Mouse (Mus musculus): Measurements from ENCODE around the gene Phf7. TPM values are rescaled to one million over a fixed set of nuclear protein-coding genes. Genes with fewer than 3 reads are reported as not detected.

Gene Phf7
- polyA plus RNA-seq, 1 experiment from 2014 or later: 7.8 TPM

DNA sequence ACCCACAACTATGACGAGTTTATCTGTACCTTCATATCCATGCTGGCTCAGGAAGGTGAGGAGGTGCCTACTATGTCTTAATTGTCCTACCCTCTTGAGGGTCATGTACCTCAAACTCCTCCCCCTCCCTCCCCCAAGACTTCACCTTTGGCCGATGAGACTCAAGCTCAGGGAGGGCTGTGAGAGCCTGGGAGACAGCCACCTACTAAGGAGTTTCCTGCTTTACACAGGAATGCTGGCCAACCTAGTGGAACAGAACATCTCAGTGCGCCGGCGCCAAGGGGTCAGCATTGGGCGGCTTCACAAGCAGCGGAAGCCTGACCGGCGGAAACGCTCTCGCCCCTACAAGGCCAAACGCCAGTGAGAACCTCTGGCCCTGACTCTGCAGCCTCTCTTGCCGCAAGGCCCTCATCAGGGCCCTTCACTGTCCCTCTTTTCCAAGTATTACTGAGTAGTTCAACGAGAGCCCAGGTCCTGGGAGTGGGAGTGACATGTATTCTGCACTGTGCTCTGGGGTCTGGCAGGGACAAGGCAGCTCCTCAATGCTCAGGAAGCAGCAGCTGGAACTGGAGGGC, 7.4 kb upstream of the Phf7 start:
- Histone ChIP-seq H3K27ac (ENCODE audit: low read depth, low read length) (no peak overlapping the region), H3K9ac (ENCODE audit: low read depth, low read length) (no peak overlapping the region), H3K27me3 (replicated peaks; ENCODE audit: control insufficient read depth, insufficient read depth, low read length) (no peaks in the 10 kb centered on the region), H3K4me1 (ENCODE audit: control insufficient read depth, insufficient read depth, low read depth, low read length) (no peaks in the 10 kb centered on the region), H3K4me2 (ENCODE audit: low read length) (no peak overlapping the region), H3K4me3 (ENCODE audit: low read length) (no peak overlapping the region), H3K36me3 (ENCODE audit: control insufficient read depth, insufficient read depth, low read length) (peaks cover 76% of the 10 kb centered on the region), H3K9me3 (ENCODE audit: control insufficient read depth, low read length) (no peaks in the 10 kb centered on the region)
- 96% methylated on average over 14 of the region's 14 CpGs for WGBS
- no peak for ATAC-seq

DNA sequence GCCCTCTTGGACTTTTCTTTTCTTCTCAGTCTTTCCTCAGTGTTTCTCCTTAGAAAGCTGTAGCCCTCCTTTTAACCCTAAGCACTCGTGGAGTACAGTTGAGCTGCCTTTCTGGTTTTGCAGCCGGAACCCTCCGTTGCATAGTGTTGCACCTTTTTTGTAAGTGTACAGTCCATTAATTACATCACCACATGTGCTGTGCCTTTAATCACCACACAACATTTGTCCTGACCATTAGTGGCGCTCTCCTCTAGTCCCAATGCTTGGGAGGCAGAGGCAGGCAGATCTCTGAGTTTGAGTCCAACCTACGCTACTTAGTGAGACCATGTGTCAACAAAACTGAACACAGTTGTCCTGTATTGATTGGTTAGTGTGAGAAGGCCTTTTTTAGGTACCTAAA, 974 bp upstream of the Phf7 start:
- Histone ChIP-seq H3K36me3 (ENCODE audit: control insufficient read depth, insufficient read depth, low read length) (peaks cover 32% of the 10 kb centered on the region), H3K9me3 (ENCODE audit: control insufficient read depth, low read length) (no peaks in the 10 kb centered on the region), H3K4me3 (ENCODE audit: low read length) (peak overlapping the region; percentile 87), H3K4me2 (ENCODE audit: low read length) (peak overlapping the region; percentile 77), H3K9ac (ENCODE audit: low read depth, low read length) (peak overlapping the region; percentile 94), H3K4me1 (ENCODE audit: control insufficient read depth, insufficient read depth, low read depth, low read length) (peaks cover 9% of the 10 kb centered on the region), H3K27me3 (replicated peaks; ENCODE audit: control insufficient read depth, insufficient read depth, low read length) (no peaks in the 10 kb centered on the region), H3K27ac (ENCODE audit: low read depth, low read length) (no peak overlapping the region)
- 91% methylated on average over 5 of the region's 5 CpGs for WGBS
- no peak for ATAC-seq

DNA sequence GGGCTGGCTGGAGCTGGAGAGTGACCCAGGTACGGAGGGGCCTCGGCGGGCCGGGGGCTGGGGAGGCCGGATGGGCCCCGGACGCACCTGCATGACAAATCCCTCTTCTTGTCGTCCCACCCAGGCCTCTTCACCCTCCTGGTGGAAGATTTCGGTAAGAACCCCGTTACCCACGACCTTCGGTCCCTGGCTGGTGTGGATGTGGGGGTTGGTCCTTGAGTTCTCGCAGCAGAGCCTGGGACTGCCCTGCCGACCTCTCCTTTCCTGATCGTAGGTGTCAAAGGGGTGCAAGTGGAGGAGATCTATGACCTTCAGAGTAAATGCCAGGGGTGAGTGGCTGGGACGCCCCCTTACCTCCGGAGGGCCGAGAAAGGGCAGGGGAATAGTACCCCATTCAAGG, 509 bp upstream of the Phf7 start:
- WGBS: 1% methylated on average over 18 of the region's 18 CpGs
- ATAC-seq: no peak; the same call in 1 of the 2 replicates
- H3K4me1 ChIP-seq (ENCODE audit: control insufficient read depth, insufficient read depth, low read depth, low read length): peaks cover 9% of the 10 kb centered on the region

DNA sequence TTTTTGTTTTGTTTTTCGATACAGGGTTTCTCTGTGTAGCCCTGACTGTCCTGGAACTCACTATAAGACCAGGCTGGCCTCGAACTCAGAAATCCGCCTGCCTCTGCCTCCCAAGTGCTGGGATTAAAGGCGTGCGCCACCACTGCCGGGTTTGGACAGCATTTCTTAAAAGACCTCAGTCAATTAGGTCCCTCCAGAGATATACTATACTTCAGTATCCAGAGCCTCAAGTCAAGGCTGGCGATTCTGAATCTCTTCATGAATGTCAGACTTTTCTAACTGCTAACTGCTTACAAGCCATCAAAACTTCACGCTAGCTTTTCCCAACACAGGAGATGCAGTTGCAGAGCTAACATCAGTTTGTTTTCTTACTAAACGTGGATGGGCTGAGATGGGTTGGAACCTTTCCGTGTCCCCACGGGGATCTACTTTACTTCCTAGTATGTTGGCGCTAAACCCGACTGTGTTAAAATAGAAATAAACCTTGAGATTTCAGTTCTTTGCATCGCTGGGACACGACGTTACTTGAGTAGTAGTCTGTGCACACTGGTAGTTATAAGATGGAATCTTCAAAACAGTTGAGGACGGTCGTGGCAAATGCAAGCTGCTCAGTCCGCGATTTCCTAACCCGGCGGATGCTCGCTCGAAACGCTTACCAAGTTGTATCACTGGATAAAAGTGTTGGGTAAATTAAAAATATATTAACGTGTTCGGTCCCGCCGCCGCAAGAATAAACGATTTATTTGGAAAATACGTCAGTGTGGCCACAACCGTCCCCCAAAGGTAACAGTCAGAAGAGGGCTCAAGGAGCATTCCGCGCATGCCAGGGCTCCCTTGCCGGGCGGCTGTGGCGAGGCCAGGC, 664 bp downstream of the Phf7 start:
- H3K4me1 ChIP-seq (ENCODE audit: control insufficient read depth, insufficient read depth, low read depth, low read length): peaks cover 9% of the 10 kb centered on the region
- H3K27me3 ChIP-seq (replicated peaks; ENCODE audit: control insufficient read depth, insufficient read depth, low read length): no peaks in the 10 kb centered on the region
- peak overlapping the region; percentile 87 for H3K4me3 ChIP-seq (ENCODE audit: low read length)
- peak overlapping the region; percentile 89 for H3K9ac ChIP-seq (ENCODE audit: low read depth, low read length)
- ATAC-seq: peak; percentile 85
- H3K27ac ChIP-seq (ENCODE audit: low read depth, low read length): peak overlapping the region; percentile 94
- H3K4me2 ChIP-seq (ENCODE audit: low read length): peak overlapping the region; percentile 59
- H3K36me3 ChIP-seq (ENCODE audit: control insufficient read depth, insufficient read depth, low read length): peaks cover 17% of the 10 kb centered on the region
- 20% methylated on average over 38 of the region's 38 CpGs for WGBS
- no peaks in the 10 kb centered on the region for H3K9me3 ChIP-seq (ENCODE audit: control insufficient read depth, low read length)

More for the DNA sequence above, 509 bp upstream of the Phf7 start:
- H3K9me3 ChIP-seq (ENCODE audit: control insufficient read depth, low read length): no peaks in the 10 kb centered on the region
- H3K27ac ChIP-seq (ENCODE audit: low read depth, low read length): peak overlapping the region; percentile 77
- peak overlapping the region; percentile 94 for H3K9ac ChIP-seq (ENCODE audit: low read depth, low read length)
- H3K36me3 ChIP-seq (ENCODE audit: control insufficient read depth, insufficient read depth, low read length): peaks cover 27% of the 10 kb centered on the region
- peak overlapping the region; percentile 87 for H3K4me3 ChIP-seq (ENCODE audit: low read length)
- peak overlapping the region; percentile 77 for H3K4me2 ChIP-seq (ENCODE audit: low read length)
- H3K27me3 ChIP-seq (replicated peaks; ENCODE audit: control insufficient read depth, insufficient read depth, low read length): no peaks in the 10 kb centered on the region

DNA sequence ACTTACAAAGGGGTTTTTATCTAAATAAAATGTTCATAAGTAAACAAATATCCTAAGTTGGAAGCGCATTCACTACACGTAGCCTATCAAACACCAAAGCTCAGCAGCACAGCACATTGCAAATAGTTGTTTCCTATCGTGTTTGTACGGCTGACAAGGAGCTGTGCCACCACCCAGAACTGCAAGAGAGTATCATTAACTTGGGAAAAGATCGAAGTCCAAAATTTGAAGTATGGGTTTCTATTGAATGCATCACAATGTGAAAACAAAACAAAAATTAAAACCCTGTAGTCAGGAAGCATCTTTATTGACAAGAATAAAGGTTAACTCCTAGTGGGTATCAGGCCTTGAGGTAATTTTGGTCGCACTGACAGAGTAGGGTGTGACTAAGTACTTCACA, 2.7 kb downstream of the Phf7 start:
- Histone ChIP-seq H3K4me3 (ENCODE audit: low read length) (no peak overlapping the region), H3K4me1 (ENCODE audit: control insufficient read depth, insufficient read depth, low read depth, low read length) (peaks cover 9% of the 10 kb centered on the region)
- WGBS: 95% methylated on average over 6 of the region's 6 CpGs

DNA sequence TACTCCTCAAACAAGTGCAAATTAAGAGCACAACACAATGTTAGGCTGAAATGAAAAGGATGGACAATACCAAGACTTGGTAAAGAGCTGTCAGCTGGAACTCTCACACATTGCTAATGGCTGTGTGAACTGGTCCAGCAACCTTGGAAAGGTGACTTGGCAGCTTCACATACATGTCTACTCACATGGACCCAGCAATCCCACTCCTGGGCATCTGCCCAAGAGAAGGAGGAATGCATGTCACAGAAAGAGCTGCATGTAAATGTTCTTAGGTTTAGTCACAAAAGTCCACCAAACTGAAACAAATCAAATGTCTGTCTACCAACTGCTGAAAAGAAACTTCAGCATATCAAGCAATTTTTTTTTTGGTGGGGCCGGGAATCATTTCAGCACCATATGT, 5.2 kb downstream of the Phf7 start:
- no peak overlapping the region for H3K4me3 ChIP-seq (ENCODE audit: low read length)
- H3K4me2 ChIP-seq (ENCODE audit: low read length): no peak overlapping the region
- H3K36me3 ChIP-seq (ENCODE audit: control insufficient read depth, insufficient read depth, low read length): no peaks in the 10 kb centered on the region
- H3K9ac ChIP-seq (ENCODE audit: low read depth, low read length): no peak overlapping the region
- no peaks in the 10 kb centered on the region for H3K9me3 ChIP-seq (ENCODE audit: control insufficient read depth, low read length)
- no peak overlapping the region for H3K27ac ChIP-seq (ENCODE audit: low read depth, low read length)
- no peaks in the 10 kb centered on the region; the same call in 1 of the 2 replicates for H3K4me1 ChIP-seq (ENCODE audit: control insufficient read depth, insufficient read depth, low read depth, low read length)
- no peak for ATAC-seq
- 89% methylated on average over 1 of the region's 1 CpGs for WGBS
- no peaks in the 10 kb centered on the region for H3K27me3 ChIP-seq (replicated peaks; ENCODE audit: control insufficient read depth, insufficient read depth, low read length)

More for the DNA sequence above, 2.7 kb downstream of the Phf7 start:
- Histone ChIP-seq H3K36me3 (ENCODE audit: control insufficient read depth, insufficient read depth, low read length) (no peaks in the 10 kb centered on the region), H3K27me3 (replicated peaks; ENCODE audit: control insufficient read depth, insufficient read depth, low read length) (no peaks in the 10 kb centered on the region), H3K9ac (ENCODE audit: low read depth, low read length) (no peak overlapping the region), H3K4me2 (ENCODE audit: low read length) (no peak overlapping the region), H3K9me3 (ENCODE audit: control insufficient read depth, low read length) (no peaks in the 10 kb centered on the region), H3K27ac (ENCODE audit: low read depth, low read length) (no peak overlapping the region)
- no peak for ATAC-seq

DNA sequence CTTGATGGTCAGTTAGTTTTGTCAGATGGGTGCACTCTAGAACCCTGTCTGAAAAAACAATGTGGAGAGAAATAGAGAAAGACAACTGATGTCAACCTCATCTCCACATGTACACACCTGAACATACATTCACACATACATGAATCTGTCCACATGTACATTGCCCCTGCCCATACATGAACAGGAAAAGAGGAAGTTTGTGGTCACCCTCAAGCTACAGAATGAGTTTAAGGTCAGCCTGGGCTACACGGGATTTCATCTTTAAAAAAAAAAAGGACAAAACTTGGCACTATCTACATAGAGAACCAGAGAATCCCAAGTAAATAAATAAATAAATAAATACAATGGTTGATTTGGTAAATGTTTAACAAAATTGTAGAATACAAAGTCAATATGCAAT, 6.3 kb downstream of the Phf7 start:
- Histone ChIP-seq H3K4me1 (ENCODE audit: control insufficient read depth, insufficient read depth, low read depth, low read length) (no peaks in the 10 kb centered on the region), H3K36me3 (ENCODE audit: control insufficient read depth, insufficient read depth, low read length) (no peaks in the 10 kb centered on the region), H3K27me3 (replicated peaks; ENCODE audit: control insufficient read depth, insufficient read depth, low read length) (no peaks in the 10 kb centered on the region), H3K4me3 (ENCODE audit: low read length) (no peak overlapping the region), H3K27ac (ENCODE audit: low read depth, low read length) (no peak overlapping the region), H3K9ac (ENCODE audit: low read depth, low read length) (no peak overlapping the region), H3K4me2 (ENCODE audit: low read length) (no peak overlapping the region), H3K9me3 (ENCODE audit: control insufficient read depth, low read length) (no peaks in the 10 kb centered on the region)
- no peak for ATAC-seq
- 69% methylated on average over 1 of the region's 1 CpGs for WGBS

DNA sequence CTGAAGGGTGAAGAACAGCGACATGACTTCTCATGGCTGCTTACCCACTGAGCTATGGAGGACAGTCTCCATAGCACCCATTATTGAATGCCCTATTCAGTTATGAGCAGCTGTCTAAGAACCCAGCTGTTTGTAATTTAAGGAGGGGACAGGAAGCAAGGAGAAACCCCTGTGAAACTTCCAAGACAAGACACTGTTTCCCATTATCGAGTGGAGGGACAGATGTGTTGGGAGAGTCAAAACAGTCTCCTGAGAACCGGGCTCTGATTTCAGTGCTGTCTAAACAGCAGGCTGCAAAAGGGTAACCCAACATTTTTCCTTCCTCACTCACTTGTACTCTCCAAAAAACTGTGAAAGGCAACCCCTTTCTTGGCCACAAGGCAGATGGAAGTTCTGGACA, 10.6 kb downstream of the Phf7 start:
- no peak overlapping the region for H3K9ac ChIP-seq (ENCODE audit: low read depth, low read length)
- no peaks in the 10 kb centered on the region for H3K36me3 ChIP-seq (ENCODE audit: control insufficient read depth, insufficient read depth, low read length)
- H3K4me3 ChIP-seq (ENCODE audit: low read length): no peak overlapping the region
- no peak for ATAC-seq
- H3K27ac ChIP-seq (ENCODE audit: low read depth, low read length): no peak overlapping the region
- no peaks in the 10 kb centered on the region for H3K27me3 ChIP-seq (replicated peaks; ENCODE audit: control insufficient read depth, insufficient read depth, low read length)
- no peak overlapping the region for H3K4me2 ChIP-seq (ENCODE audit: low read length)
- WGBS: 74% methylated on average over 3 of the region's 3 CpGs
- H3K9me3 ChIP-seq (ENCODE audit: control insufficient read depth, low read length): no peaks in the 10 kb centered on the region
- no peaks in the 10 kb centered on the region for H3K4me1 ChIP-seq (ENCODE audit: control insufficient read depth, insufficient read depth, low read depth, low read length)

DNA sequence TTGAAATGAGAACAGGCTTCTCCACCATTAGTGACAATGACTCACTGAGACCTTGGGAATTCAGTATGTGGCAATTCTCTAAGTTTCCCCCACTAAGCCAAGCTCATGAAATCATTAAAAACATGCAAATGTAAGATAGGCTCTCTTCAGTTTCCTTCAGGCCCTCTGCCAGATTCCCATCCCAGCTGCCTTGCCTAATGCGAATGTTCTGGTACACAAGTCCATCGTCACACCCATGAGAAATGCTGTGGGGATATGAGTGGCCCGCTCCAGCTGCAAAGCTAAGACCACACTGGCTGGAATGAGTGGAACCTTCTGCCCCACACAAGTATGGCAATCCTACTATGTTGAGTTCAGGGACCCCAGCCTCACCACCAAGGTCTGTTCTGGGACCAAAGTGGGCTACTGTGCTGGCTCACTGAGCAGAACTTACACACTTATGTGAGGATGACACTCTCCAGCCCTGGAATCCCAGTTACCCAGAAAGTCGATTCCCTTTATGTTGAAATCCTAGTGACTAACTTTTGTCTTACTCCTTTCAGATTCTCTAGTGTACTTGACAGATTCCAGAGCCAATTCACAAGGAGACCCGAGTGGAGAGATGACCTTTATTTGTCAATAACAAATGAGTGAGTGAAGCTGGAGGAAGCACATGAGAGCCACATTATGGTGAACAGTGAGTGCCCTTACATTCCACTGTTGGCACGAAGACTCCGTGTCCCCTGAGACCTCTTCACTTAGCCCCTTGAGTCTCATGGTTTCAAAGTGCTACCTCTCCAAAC, 13.8 kb downstream of the Phf7 start:
- H3K4me3 ChIP-seq (ENCODE audit: low read length): no peak overlapping the region
- H3K9ac ChIP-seq (ENCODE audit: low read depth, low read length): no peak overlapping the region
- no peaks in the 10 kb centered on the region for H3K36me3 ChIP-seq (ENCODE audit: control insufficient read depth, insufficient read depth, low read length)
- H3K9me3 ChIP-seq (ENCODE audit: control insufficient read depth, low read length): no peaks in the 10 kb centered on the region
- ATAC-seq: no peak
- 83% methylated on average over 7 of the region's 7 CpGs for WGBS
- H3K4me1 ChIP-seq (ENCODE audit: control insufficient read depth, insufficient read depth, low read depth, low read length): no peaks in the 10 kb centered on the region
- H3K27me3 ChIP-seq (replicated peaks; ENCODE audit: control insufficient read depth, insufficient read depth, low read length): no peaks in the 10 kb centered on the region
- no peak overlapping the region for H3K27ac ChIP-seq (ENCODE audit: low read depth, low read length)
- no peak overlapping the region for H3K4me2 ChIP-seq (ENCODE audit: low read length)
